Mouse (Mus musculus) urinary bladder, adult 2 months (tissue): Measurements from ENCODE around the gene Sh2b1. TPM values are rescaled to one million over a fixed set of nuclear protein-coding genes. Genes with fewer than 3 reads are reported as not detected.

Experiments used
- DNase-seq: peaks from one replicate; pipeline ENCODE4 v3.0.0; 2022; ENCODE audit warnings: low spot score
- polyA plus RNA-seq: library from polyadenylated mRNA; depleted of rRNA; stranded (reverse); fragments of >200 nt; gene quantifications from 2 replicates; pipeline ENCODE4 v1.2.3, GENCODE M21; 2012

Sh2b1 gene
- polyA plus RNA-seq, 1 experiment: 52.0 TPM

GRCm38 (mm10) chr7:126456382-126457266, 18.6 kb downstream of the Sh2b1 start:
- DNase-seq: no peak

DNA sequence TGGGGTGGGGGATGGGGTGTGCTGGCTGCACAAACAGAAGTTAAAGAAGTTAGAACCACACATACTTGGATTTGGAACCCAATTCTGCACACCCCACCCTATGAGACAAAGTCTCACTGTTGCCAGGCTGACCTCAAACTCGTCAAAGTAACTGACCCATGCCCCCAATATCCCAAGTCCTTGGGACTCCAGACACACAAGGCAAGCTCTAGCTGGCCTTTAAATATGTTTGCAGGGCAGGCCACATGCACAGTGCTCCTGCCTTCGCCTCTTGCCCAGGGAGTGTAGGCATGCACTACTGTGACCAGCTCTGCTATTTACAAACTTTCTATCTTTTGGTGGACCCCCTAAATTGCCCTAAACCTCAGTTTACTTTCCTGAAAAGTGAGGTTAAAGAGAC, 20.0 kb downstream of the Sh2b1 start:
- DNase-seq: no peak

DNA sequence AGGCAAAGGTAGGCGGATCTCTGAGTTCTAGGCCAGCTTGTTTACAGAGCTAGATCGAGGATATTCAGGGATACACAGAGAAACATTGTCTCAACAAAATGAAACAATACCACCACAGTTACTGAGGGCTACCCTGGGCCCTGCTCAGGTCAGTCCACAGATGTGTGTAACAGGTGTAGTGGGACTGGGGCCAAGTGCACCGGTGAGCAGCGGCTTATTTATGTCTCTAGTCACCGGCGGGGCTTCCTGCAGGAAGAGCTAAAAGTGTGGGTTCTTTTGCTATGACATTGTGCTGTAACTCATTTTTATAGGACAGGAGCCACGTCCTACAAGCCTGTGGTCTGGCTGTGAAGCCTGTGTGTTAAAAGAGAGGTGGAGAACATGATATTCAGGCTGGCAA, 21.4 kb downstream of the Sh2b1 start:
- no peak for DNase-seq

DNA sequence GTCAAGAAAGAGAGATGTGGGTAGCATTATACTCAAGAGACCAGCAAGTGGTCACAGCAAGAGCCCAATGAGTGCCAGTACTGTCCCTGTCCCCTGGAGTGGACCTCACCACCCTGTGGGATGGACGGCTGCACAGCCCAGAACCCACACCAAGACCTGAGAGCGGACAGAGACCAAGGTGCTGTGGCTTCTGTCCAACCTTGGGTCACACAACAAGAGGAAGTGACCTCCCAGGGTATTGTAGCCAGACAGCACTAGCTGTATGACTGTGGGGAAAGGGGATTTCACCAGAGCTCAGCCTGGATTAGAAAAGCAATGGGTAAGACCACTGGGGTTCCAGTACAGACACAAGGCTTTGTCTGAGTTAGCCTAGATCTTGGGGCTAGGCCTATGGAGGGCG, 23.0 kb downstream of the Sh2b1 start:
- no peak for DNase-seq

- no peak for DNase-seq
These were observed 24.6 kb downstream of the Sh2b1 start for GRCm38 (mm10) chr7:126450641-126451040.

GRCm38 (mm10) chr7:126449991-126450390, 25.2 kb downstream of the Sh2b1 start:
- DNase-seq: no peak

DNA sequence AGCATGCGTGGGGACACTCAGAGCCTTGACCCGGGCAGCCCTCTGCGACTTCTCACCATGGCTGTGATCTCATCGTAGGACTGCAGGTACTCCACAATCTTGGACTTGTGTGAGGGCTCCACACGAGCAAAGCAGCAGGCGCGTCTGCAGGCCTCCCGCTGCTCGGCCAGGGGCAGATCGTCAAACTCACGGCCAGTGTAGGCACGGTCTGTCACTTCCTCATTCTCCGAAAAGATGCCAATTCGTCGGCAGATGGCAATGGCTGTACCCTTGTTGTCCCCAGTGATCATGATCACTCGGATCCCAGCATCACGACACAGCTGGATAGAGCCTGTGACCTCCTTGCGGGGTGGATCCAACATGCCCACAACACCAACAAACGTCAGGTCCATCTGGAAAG, 26.7 kb downstream of the Sh2b1 start:
- no peak for DNase-seq

GRCm38 (mm10) chr7:126446217-126446616, 29.0 kb downstream of the Sh2b1 start:
- no peak for DNase-seq

DNA sequence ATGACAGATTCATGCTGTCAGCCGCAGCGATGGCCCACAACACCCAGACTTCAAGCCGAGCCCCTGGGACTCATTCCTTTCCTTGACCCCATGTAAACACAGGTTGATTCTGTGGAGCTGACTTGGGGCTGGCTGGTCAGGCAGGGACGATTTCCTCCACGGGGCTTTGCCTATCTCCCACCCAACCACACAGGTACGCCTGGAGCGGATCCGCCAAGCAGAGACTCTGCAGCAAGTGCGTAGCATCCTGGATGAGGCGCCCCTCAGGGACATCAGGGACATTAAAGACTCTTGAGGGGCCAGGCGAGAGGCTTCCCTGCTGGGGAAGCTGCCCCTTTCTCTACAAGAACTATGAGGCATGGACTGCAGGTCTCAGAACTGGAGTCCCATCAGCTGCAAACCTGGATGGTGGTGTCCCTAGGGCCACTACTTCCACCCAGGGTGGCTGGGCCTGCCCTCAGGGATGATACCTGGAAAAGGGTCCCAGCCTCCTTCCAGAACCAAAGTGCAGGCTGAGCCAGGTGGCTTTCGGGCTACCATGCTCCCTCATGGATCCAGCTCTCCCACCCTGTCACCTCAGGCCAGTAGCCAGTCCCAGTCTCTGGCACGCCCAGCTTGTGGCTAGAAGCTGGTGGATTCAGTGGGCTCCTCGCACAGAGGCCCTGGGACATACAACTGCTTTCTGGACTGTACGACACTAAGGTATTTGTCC, 30.0 kb downstream of the Sh2b1 start:
- no peak for DNase-seq

GRCm38 (mm10) chr7:126444536-126444935, 30.7 kb downstream of the Sh2b1 start:
- DNase-seq: no peak

- no peak for DNase-seq
These were observed 31.2 kb downstream of the Sh2b1 start for GRCm38 (mm10) chr7:126443997-126444396.

DNA sequence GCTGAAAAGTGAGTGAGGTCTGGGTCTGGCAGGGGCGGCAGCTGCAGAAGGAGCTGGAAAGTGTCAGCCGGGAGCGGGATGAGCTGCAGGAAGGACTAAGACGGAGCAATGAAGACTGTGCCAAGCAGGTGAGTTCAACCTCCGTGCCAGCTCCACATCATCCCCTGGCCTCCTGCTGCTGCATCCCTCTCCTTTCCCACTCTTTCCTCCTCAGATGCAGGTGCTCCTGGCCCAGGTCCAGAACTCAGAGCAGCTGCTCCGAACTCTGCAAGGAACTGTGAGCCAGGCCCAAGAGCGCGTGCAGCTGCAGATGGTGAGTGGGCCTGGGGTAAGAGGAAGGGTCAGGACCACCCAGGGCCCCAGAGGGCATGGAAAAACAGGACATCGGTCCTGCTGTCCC, 35.1 kb downstream of the Sh2b1 start:
- DNase-seq: no peak

GRCm38 (mm10) chr7:126436851-126437250, 38.4 kb downstream of the Sh2b1 start:
- DNase-seq: no peak

DNA sequence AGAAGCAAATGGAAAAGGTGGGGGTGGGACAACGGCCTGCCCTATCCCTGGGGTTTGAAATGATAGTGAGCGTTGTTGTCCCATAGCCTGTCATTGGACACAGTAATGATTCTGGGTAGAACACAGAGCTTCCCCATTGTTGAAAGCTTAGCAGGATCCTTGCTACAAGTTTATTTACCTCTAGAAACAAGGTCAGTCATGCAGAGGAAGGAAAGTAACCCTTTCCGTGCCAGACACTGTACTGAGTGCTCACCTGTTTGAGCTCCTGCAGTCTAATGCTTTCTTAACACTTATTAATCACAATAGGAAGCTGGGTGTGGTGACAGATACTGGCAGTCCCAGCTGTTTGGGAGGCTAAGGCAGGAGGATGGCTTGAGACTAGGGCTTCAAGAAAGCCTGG, 39.4 kb downstream of the Sh2b1 start:
- no peak for DNase-seq

- no peak for DNase-seq
These were observed 40.5 kb downstream of the Sh2b1 start for GRCm38 (mm10) chr7:126434726-126435125.

GRCm38 (mm10) chr7:126430167-126430566, 45.1 kb downstream of the Sh2b1 start:
- no peak for DNase-seq

DNA sequence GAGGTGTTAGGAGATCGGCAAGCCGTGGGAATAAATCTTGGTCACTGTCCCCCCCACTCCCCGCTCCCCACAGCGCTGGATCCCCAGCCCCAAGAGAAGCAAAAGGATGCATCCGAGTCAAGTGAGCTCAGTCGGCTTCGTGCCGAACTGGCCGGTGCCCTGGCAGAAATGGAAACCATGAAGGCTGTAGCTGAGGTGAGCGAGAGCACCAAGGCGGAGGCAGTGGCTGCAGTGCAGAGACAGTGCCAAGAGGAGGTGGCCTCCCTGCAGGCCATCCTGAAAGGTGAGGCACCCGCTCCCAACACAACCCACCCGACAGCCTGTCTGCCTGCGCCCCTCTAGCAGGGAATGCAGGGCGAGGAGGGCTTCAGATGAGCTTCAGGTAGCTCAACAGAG, 45.7 kb downstream of the Sh2b1 start:
- no peak for DNase-seq

DNA sequence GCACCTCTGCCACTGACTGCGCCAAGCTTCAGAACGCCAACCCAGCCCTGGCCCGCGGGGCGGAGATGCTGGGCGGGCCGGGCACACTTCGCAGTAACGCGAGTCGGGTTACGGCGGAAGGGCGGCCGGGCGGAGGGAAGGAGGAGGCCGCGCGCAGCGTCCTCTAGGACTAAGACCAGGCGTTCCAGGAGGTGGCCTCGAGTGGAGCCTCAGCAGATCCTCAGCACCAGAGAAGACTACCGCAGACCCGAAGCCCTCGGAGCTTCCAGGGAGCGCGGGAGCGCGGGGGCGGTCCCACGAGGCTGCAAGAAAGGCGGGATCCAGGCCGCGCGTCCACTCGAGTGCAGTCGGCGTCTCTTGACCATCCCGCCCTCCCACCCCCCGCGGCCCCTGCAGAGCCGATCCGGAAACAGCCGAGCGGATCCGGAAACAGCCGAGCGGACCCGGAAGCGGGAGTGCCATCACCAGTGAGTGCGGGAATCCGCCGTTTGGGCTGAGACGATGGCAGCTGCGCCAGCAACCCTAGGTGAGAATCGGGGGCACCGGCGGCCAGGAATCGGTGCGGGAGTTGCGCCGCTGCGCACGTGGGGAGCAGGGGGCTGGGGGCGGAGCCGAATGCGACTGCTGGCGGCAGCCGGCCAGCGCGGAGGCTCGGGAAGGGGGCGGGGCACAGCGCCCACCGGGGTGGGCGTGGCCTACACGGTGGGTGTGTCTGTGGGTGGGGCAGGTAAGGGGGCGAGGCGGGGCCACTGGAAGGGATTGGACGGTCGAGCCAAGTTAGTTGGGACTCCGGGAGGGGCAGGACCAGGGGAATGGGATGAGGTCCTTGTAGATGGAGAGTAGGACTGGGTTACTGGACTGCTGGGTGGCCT, 46.4 kb downstream of the Sh2b1 start, which contains the start of gene Rabep2:
Gene Rabep2 (plus strand): TSS at position 129 of the 872 bp plus-strand sequence.
- DNase-seq: peak; percentile 99

DNA sequence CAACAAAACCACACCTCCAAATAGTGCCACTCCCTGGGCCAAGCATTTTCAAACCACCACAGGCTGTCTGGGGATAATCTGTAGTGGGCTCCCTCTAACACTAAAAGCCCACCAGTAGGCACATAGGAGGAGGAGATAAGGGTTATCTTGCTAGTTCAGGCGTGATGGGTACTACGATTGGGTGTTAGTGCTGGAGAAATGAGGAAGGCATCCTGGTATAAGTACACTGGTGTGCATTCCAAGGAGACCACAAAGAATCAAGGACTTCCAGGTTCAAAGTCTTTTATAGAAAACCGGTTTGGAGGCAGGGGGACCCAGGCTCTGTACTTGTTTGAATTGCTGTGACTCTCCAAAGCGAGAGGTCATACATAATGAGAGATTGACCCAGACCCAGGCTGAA, 47.1 kb downstream of the Sh2b1 start:
- DNase-seq: no peak

GRCm38 (mm10) chr7:126427323-126427860, 47.8 kb downstream of the Sh2b1 start:
- DNase-seq: no peak

DNA sequence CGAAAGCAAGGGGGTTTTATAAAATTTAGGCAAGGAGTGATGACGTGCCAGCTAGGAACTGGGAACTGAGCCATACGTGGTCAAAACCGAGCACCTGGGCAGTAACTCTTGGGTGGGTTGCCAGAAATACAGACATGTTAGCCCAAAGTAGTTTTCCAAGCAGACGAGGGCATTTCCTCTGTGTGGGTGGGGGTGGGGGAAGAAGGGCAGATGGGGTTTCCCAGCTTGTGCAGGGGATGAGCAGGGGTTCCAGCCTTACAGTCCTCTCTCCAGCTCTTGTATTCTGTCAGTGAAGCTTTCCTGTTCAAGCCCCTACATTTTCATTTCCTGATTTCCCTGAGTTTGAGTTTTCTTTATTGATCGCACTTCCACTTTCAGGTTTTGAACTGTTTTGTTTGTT, 51.1 kb downstream of the Sh2b1 start:
- no peak for DNase-seq

GRCm38 (mm10) chr7:126421756-126422155, 53.5 kb downstream of the Sh2b1 start:
- no peak for DNase-seq
